Mouse (Mus musculus) ovary, postnatal 10 days (tissue): ENCODE results near the gene U2af1.
"Not testable (repeated sequence)": the region's sequence is repeated elsewhere in the genome, so short reads cannot be mapped to it uniquely, and the experiment has no call there.

Experiments
- DNase-seq: peaks from one replicate; pipeline ENCODE4 v3.0.0; 2022; ENCODE audit warnings: low spot score

The U2af1 gene

DNA sequence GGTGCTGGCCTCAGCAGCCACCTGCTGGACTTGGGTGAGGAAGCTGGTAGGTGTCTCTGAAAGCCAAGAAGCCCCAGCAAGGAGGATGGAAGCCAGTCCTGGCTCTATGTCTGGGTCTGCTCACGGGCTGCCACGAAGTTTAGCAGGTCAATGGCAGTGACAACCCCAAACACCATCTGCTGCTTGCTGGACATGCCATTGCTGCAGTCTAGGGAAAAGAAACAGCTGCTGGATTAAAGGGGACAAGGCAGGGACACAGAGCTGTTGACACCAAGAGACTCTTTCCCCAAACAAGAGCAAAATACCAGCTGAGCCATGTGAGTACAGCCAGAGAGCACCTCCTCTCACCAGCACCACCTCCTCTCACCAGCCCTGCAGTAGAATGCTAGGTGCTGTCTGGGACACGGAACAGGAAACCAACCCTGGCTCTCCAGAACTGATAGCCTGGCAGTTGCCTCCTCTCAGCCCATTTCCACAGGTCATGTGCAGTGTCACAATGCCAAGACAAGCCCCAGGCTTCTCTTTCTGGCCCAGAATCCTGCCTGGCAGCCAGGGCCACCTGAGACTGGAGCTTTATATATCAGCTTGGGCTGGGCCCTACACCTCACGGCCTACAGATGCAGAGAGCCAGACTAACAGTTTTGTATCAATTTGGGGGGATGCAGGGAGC is 45.5 kb downstream of the U2af1 start:
- DNase-seq = no peak

DNA sequence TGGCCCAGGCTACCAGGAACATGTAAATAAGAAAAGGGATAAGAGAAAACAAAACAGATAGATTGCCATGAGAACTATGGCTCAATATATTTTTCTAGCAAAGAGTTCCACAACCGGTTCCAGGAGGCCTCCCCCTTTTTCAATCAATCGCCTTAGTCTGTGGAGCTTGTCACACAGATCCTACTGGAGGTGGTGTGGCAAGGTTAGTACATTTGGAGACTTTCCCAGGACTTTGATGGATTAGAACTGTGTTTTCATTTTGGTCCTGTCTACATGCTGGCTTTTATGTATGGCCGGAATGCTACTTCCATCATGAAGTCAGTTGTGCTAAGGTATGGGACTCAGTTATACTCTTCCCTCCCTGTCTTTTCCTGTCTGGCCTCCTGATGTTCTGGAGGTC is 48.8 kb downstream of the U2af1 start:
- DNase-seq = no peak

DNA sequence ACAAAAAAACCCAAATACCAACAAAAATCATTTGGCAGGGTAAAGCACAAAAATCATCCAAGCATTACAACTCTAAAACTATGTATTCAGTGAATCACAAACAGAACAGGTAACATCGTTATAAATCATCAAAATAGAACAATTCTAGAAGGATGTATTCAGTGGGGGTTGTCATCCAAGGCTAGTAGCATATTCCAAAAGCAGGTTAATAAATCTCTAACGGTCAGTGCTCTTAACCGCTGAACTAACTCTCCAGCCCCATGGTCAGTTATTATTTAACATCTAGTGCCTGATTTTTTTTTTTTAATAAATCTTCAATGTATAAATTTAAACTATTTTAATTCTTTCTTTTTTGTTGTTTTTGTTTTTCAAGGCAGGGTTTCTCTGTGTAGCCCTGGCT is 49.5 kb downstream of the U2af1 start:
- DNase-seq = not testable (repeated sequence)

DNA sequence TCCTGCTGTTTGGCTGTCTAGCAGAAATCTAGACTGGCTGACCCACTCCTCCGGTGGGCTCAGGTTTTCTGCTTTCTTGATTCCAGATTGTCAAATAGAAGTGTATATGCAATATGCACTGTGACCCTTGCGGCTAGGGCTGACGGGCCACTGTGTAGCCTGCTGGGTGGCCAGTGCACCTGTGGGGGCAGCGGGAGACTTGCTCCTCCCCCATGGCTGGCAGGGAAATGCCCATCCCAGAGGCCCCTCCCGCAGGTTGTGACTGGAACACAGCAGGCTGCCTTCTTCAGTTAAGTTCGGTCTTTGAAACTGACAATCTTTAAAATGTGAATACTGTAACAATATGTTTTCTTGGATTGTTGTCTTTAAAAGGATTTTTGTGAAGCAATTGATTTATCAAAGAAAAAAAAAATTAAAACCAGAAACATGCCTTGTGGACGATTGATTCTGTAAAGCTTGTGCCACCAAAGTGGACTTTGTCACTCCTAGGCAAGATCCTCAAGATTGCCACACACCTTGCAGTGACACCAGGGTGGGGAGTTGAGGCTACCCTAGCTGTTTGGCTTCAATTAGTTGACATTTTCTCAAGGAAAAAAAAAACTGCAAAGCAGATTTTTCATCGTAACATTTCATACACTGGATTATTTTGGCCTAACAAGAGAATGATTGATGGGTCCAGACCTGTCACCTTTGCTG is 51.3 kb downstream of the U2af1 start:
- no peak for DNase-seq

DNA sequence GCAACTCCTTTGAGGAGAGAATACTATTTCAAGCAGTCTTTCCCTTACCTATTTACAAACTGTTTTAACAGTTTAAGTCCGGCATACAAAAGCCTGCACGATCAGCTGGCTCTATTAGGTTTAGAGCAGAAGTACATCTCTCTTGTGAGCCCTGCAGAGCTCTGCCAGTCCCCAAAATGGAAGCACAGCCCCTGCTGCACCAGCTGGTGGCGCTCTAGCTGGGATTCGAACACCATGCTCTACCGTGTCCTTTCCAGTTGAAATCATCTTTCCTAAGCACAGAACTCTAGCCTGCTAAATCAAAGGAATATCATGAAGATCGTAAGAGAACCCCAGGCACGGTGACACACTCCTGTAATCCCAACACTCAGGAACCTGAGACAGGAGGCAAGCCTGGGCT is 52.3 kb downstream of the U2af1 start:
- no peak for DNase-seq

DNA sequence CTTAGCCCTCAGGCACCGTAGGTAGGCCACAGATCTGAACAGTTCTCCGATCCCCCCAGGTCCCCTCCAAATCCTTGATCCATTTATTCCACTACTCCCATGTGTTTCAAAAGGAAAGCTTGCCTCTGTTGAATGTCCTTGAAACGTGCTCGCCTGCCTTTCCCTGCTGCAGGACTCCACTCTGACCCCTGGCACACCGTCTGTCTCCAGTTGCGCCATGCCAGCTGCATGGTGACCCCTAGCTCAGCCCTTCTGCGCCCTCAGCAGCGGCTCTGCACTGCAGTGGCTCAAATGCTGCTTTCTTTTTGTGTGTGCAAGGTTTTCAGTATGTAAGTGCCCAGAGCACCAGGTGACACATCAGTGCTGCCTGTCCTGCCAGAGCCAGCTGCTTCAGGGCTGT is 60.1 kb downstream of the U2af1 start:
- no peak for DNase-seq

DNA sequence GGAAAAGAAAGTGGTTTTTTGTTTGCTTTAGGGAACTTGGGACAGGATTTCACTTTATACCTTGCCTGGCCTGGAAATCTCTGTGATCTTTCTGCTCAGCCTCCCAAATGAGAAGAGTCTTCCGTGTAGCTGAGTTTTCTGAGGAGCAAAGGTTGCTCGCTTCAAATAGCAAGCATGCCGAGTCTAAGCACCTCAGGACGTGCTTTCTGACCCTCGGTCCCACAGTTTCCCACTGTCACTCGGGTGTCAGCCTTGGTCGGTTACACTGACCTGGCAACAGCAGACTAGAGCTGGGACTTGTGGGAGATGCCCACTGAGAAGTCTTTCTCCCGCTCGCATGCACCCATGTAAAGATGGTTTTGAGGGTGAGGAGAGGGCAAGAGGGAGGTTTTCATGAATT is 60.7 kb downstream of the U2af1 start:
- DNase-seq = no peak
